Mouse (Mus musculus): Measurements from ENCODE around the gene Cep63. TPM values are rescaled to one million over a fixed set of nuclear protein-coding genes. Genes with fewer than 3 reads are reported as not detected.

The Cep63 gene
- polyA plus RNA-seq, 1 experiment from 2014 or later = 49.6 TPM

- Histone ChIP-seq H3K9me3 (ENCODE audit: control insufficient read depth, low read length) (no peaks in the 10 kb centered on the region), H3K36me3 (ENCODE audit: control insufficient read depth, insufficient read depth, low read length) (no peaks in the 10 kb centered on the region), H3K4me2 (ENCODE audit: low read depth) (no peak overlapping the region), H3K4me3 (ENCODE audit: low read depth, low read length) (no peak overlapping the region), H3K27ac (ENCODE audit: low read depth, low read length) (no peak overlapping the region), H3K4me1 (ENCODE audit: control insufficient read depth, insufficient read depth, low read length) (no peaks in the 10 kb centered on the region), H3K27me3 (ENCODE audit: control insufficient read depth, insufficient read depth, low read length) (no peaks in the 10 kb centered on the region), H3K9ac (ENCODE audit: low read length) (no peak overlapping the region)
- ATAC-seq (ENCODE audit: insufficient read depth, low FRiP score, low TSS enrichment) (no peak), DNase-seq (ENCODE audit: low spot score) (no peak)
- WGBS = 91% methylated on average over 6 of the region's 6 CpGs
Observed at GRCm38 (mm10) chr9:102605162-102605561, 21.2 kb downstream of the Cep63 start.

- no peak for DNase-seq (ENCODE audit: low spot score)
- Histone ChIP-seq H3K36me3 (ENCODE audit: control insufficient read depth, insufficient read depth, low read length) (no peaks in the 10 kb centered on the region; the same call in 1 of the 2 replicates), H3K9ac (ENCODE audit: low read length) (no peak overlapping the region), H3K27me3 (ENCODE audit: control insufficient read depth, insufficient read depth, low read length) (no peaks in the 10 kb centered on the region), H3K9me3 (ENCODE audit: control insufficient read depth, low read length) (no peaks in the 10 kb centered on the region), H3K4me2 (ENCODE audit: low read depth) (no peak overlapping the region), H3K4me1 (ENCODE audit: control insufficient read depth, insufficient read depth, low read length) (no peaks in the 10 kb centered on the region), H3K4me3 (ENCODE audit: low read depth, low read length) (no peak overlapping the region), H3K27ac (ENCODE audit: low read depth, low read length) (no peak overlapping the region)
- 94% methylated on average over 2 of the region's 2 CpGs for WGBS
- ATAC-seq (ENCODE audit: insufficient read depth, low FRiP score, low TSS enrichment) = no peak
Observed at GRCm38 (mm10) chr9:102601666-102602065, 24.7 kb downstream of the Cep63 start.

GRCm38 (mm10) chr9:102601187-102601586 lies 25.1 kb downstream of the Cep63 start:
- Histone ChIP-seq H3K4me2 (ENCODE audit: low read depth) (no peak overlapping the region), H3K4me1 (ENCODE audit: control insufficient read depth, insufficient read depth, low read length) (no peaks in the 10 kb centered on the region), H3K4me3 (ENCODE audit: low read depth, low read length) (no peak overlapping the region), H3K27ac (ENCODE audit: low read depth, low read length) (no peak overlapping the region), H3K9ac (ENCODE audit: low read length) (no peak overlapping the region), H3K9me3 (ENCODE audit: control insufficient read depth, low read length) (no peaks in the 10 kb centered on the region), H3K27me3 (ENCODE audit: control insufficient read depth, insufficient read depth, low read length) (no peaks in the 10 kb centered on the region), H3K36me3 (ENCODE audit: control insufficient read depth, insufficient read depth, low read length) (peaks cover 3% of the 10 kb centered on the region)
- WGBS = 80% methylated on average over 2 of the region's 2 CpGs
- DNase-seq (ENCODE audit: low spot score) (no peak), ATAC-seq (ENCODE audit: insufficient read depth, low FRiP score, low TSS enrichment) (no peak)

GRCm38 (mm10) chr9:102595662-102596436 lies 30.5 kb downstream of the Cep63 start:
- H3K9me3 ChIP-seq (ENCODE audit: control insufficient read depth, low read length) = no peaks in the 10 kb centered on the region
- no peak overlapping the region for H3K4me3 ChIP-seq (ENCODE audit: low read depth, low read length)
- H3K4me1 ChIP-seq (ENCODE audit: control insufficient read depth, insufficient read depth, low read length) = no peaks in the 10 kb centered on the region
- DNase-seq (ENCODE audit: low spot score) (no peak), ATAC-seq (ENCODE audit: insufficient read depth, low FRiP score, low TSS enrichment) (no peak)
- H3K9ac ChIP-seq (ENCODE audit: low read length) = no peak overlapping the region
- H3K27ac ChIP-seq (ENCODE audit: low read depth, low read length) = no peak overlapping the region
- peaks cover 5% of the 10 kb centered on the region for H3K36me3 ChIP-seq (ENCODE audit: control insufficient read depth, insufficient read depth, low read length)
- H3K4me2 ChIP-seq (ENCODE audit: low read depth) = no peak overlapping the region
- WGBS = 84% methylated on average over 8 of the region's 8 CpGs
- H3K27me3 ChIP-seq (ENCODE audit: control insufficient read depth, insufficient read depth, low read length) = no peaks in the 10 kb centered on the region

GRCm38 (mm10) chr9:102594667-102595393 lies 31.5 kb downstream of the Cep63 start:
- no peaks in the 10 kb centered on the region for H3K4me1 ChIP-seq (ENCODE audit: control insufficient read depth, insufficient read depth, low read length)
- DNase-seq (ENCODE audit: low spot score) (no peak), ATAC-seq (ENCODE audit: insufficient read depth, low FRiP score, low TSS enrichment) (no peak)
- no peak overlapping the region for H3K27ac ChIP-seq (ENCODE audit: low read depth, low read length)
- 69% methylated on average over 6 of the region's 6 CpGs for whole genome bisulfite sequencing
- H3K27me3 ChIP-seq (ENCODE audit: control insufficient read depth, insufficient read depth, low read length) = no peaks in the 10 kb centered on the region
- no peaks in the 10 kb centered on the region for H3K9me3 ChIP-seq (ENCODE audit: control insufficient read depth, low read length)
- H3K9ac ChIP-seq (ENCODE audit: low read length) = no peak overlapping the region
- H3K36me3 ChIP-seq (ENCODE audit: control insufficient read depth, insufficient read depth, low read length) = peaks cover 5% of the 10 kb centered on the region
- no peak overlapping the region for H3K4me2 ChIP-seq (ENCODE audit: low read depth)
- no peak overlapping the region for H3K4me3 ChIP-seq (ENCODE audit: low read depth, low read length)

- H3K9ac ChIP-seq (ENCODE audit: low read length) = no peak overlapping the region
- no peaks in the 10 kb centered on the region for H3K4me1 ChIP-seq (ENCODE audit: control insufficient read depth, insufficient read depth, low read length)
- H3K27me3 ChIP-seq (ENCODE audit: control insufficient read depth, insufficient read depth, low read length) = no peaks in the 10 kb centered on the region
- 74% methylated on average over 5 of the region's 5 CpGs for WGBS
- H3K4me2 ChIP-seq (ENCODE audit: low read depth) = no peak overlapping the region
- ATAC-seq (ENCODE audit: insufficient read depth, low FRiP score, low TSS enrichment) (no peak), DNase-seq (ENCODE audit: low spot score) (no peak)
- H3K4me3 ChIP-seq (ENCODE audit: low read depth, low read length) = no peak overlapping the region
- no peak overlapping the region for H3K27ac ChIP-seq (ENCODE audit: low read depth, low read length)
- no peaks in the 10 kb centered on the region for H3K36me3 ChIP-seq (ENCODE audit: control insufficient read depth, insufficient read depth, low read length)
- H3K9me3 ChIP-seq (ENCODE audit: control insufficient read depth, low read length) = no peaks in the 10 kb centered on the region
Observed at GRCm38 (mm10) chr9:102587347-102587746, 39.0 kb downstream of the Cep63 start.

- Histone ChIP-seq H3K4me3 (ENCODE audit: low read depth, low read length) (no peak overlapping the region), H3K4me1 (ENCODE audit: control insufficient read depth, insufficient read depth, low read length) (no peaks in the 10 kb centered on the region), H3K4me2 (ENCODE audit: low read depth) (no peak overlapping the region), H3K27ac (ENCODE audit: low read depth, low read length) (no peak overlapping the region), H3K27me3 (ENCODE audit: control insufficient read depth, insufficient read depth, low read length) (no peaks in the 10 kb centered on the region), H3K36me3 (ENCODE audit: control insufficient read depth, insufficient read depth, low read length) (no peaks in the 10 kb centered on the region), H3K9me3 (ENCODE audit: control insufficient read depth, low read length) (no peaks in the 10 kb centered on the region), H3K9ac (ENCODE audit: low read length) (no peak overlapping the region)
- 83% methylated on average over 12 of the region's 12 CpGs for WGBS
- DNase-seq (ENCODE audit: low spot score) (no peak), ATAC-seq (ENCODE audit: insufficient read depth, low FRiP score, low TSS enrichment) (no peak)
Observed at GRCm38 (mm10) chr9:102581921-102582469, 44.3 kb downstream of the Cep63 start.

GRCm38 (mm10) chr9:102577480-102577879 lies 48.9 kb downstream of the Cep63 start:
- no peak for ATAC-seq (ENCODE audit: insufficient read depth, low FRiP score, low TSS enrichment)
- 85% methylated on average over 5 of the region's 5 CpGs for WGBS
- Histone ChIP-seq H3K4me1 (ENCODE audit: control insufficient read depth, insufficient read depth, low read length) (no peaks in the 10 kb centered on the region), H3K9me3 (ENCODE audit: control insufficient read depth, low read length) (no peaks in the 10 kb centered on the region), H3K27ac (ENCODE audit: low read depth, low read length) (no peak overlapping the region), H3K4me3 (ENCODE audit: low read depth, low read length) (no peak overlapping the region), H3K36me3 (ENCODE audit: control insufficient read depth, insufficient read depth, low read length) (no peaks in the 10 kb centered on the region), H3K9ac (ENCODE audit: low read length) (no peak overlapping the region), H3K4me2 (ENCODE audit: low read depth) (no peak overlapping the region), H3K27me3 (ENCODE audit: control insufficient read depth, insufficient read depth, low read length) (no peaks in the 10 kb centered on the region)
- DNase-seq (ENCODE audit: low spot score) = no peak
